Mouse (Mus musculus) ZHBTc4 (cell line): ENCODE measurements at regions not wholly inside any gene's neighbourhood (a gene's known extent, or its start where the extent isn't known, plus 50 kb on each side); places are given as distances from the start of the nearest gene placed in this dataset.

Source experiments
- DNase-seq: peaks from one replicate; pipeline ENCODE4 v3.0.0-alpha.2; 2011; ENCODE audit warnings: low read depth, low spot score

DNA sequence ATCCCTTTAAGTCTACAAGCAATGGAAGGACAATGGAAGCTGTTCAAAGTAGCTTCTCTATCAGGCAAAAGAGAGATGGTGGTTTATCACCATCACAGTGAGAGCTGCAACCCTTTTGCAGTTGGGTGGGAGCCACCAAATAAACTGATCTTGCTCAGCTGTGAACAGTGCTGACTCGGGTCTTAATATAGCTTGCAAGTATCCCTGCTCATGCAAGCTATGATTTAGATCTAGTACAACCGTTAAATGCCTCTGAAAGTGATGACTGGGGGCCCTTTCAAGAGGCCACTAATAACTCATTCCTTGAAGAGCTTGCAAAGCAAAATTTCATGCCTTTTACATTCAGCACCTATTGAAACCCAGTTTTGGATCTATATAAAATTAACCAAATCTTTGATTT lies 1154.5 kb upstream of the Lrrtm3 start:
- no peak for DNase-seq

GRCm38 (mm10) chr10:65224130-65224529 lies 1134.1 kb upstream of the Lrrtm3 start:
- DNase-seq: no peak

DNA sequence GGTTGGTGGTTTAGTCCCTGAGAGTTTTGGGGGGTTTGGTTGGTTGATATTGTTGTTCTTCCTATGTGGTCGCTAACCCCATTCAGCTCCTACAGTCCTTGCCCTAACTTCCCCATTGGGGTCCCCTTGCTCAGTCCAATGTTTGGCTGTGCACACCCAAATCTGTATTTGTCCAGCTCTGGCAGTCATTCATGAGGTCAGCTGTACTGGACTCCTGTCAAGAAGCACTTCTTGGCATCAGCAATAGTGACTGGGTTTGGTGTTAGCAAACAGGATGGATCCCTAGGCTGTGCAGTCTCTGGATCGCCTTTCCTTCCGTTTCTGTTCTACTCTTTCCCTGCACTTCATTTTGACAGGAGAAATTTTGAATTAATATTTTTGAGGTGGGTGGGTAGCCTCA lies 1131.1 kb upstream of the Lrrtm3 start:
- no peak for DNase-seq

- no peak for DNase-seq
These were observed 1129.2 kb upstream of the Lrrtm3 start for GRCm38 (mm10) chr10:65219251-65219650.

DNA sequence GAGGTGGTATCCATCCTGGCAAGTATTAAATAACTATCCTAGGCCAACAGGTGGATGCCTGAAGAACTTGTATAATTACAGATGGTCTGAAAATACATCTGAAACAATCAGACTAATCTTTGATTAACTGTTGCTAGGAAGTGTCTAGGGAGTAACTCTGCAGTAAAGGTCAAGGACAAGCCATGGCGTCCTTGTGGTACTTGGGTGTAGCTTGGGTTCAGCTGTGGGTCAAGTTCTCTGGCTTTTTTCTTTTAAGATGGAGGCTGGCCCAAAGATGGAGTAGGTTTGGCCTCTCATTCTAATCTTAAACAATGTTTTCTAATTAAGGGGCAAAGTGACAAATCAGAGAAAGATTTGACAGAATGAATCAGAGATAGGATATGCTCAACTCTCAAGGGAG lies 1126.1 kb upstream of the Lrrtm3 start:
- peak; percentile 12 for DNase-seq

- no peak for DNase-seq
These were observed 1125.1 kb upstream of the Lrrtm3 start for GRCm38 (mm10) chr10:65215206-65215605.

- no peak for DNase-seq
These were observed 1093.6 kb upstream of the Lrrtm3 start for GRCm38 (mm10) chr10:65183659-65184058.

DNA sequence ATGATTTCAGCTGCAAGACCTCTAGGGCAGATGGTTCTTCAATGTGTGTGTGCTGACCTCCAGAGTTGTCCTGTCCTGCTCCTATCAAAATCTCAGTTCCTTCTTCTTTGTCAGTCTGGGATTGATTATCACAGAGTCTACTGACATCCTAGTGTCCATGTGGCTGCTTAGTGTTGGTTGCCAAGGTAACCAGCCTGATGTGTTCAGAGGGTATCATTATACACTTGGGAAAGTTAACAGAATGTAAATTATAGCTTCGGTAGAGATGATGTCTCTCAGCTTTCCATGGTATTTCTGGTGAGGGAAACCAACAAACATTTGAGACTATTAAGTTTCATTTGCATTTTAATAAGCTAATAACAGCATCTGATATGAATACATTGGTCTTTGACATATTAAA lies 1092.5 kb upstream of the Lrrtm3 start:
- no peak for DNase-seq

GRCm38 (mm10) chr10:65179101-65179500 lies 1089.0 kb upstream of the Lrrtm3 start:
- DNase-seq: no peak

DNA sequence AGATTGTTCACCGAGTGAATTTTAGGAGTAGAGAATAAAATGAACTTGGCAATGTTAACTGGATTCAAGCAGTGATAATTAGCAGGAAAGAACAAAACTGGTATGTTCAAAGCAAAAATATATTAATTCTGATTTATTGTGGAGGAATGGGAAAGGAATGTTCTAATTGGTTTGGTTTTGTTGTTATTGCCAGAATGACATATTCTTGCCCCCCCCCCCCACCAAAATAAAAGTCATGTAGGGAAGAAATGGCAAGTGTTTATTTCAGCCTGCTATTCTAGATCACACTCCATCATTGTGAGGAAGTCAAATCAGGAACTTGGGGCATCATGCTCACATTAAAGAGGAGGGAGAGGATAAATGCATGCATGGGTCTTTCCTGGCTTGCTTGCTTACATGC lies 1064.1 kb upstream of the Lrrtm3 start:
- no peak for DNase-seq

DNA sequence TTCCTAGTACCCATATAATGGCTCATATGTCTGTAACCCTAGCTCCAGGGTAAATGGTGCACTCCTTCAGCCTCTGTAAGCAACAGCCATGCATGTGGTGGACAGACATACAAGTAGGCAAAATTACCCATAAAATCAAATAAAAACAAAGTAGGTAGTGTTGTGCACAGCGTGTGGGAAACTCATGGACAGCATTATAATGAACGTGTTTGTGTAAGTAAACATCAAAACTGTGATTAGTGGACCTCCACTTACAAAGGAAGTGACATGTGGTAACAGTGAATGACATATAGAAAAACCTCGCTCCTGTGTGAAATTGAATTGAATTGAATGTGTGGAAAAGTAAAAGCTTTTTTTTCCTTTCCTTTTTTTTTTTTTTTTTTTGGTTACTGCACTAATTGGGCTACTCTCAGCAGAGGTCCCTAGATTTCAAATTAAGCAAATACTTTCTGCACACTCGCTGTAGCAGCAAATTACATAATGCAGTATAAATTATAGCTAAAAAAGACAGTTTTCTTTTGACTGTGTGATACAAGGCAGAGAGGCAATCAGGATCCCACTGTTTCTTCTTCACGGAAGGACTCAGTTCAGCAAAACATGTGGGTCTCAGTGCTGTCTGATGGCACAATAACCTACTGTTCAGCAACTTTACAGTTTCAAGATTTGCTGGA lies 1035.0 kb upstream of the Lrrtm3 start:
- no peak for DNase-seq

DNA sequence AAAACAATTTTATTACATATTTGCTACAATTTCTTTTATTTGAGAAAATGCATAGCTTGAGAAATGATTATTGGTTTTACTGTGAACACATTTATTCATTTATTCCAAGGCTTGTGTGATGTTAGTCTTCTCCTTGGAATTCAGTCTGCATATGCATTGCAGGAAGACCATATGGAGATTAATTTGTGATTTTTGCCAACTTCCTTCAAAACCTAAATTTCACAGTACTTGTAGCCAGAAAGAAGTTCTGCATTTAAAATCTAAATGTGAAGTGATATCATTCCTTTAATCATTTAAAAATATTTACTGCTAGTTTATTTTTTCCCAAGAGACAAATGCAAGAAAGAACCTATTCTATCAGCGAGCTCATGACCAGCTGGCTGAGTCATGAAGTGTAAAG lies 1028.1 kb upstream of the Lrrtm3 start:
- no peak for DNase-seq

DNA sequence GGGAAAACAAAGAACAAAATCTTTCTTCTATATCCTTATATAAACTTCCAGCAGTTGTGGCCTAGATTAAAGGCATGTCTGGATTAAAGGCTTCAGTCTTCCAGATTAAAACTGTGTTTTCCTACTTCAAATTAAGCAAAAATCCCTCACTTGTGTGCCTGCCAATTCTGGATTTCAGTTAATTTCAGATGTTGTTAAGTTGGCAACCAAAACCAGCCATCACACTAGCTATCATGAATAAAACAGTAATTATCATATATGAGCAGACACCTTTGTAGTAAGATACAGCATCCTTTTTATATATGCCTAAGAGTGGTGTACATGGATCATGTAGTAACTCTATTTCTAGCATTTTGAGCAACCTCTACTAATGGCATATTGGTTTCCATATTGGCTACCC lies 1024.5 kb upstream of the Lrrtm3 start:
- DNase-seq: no peak

DNA sequence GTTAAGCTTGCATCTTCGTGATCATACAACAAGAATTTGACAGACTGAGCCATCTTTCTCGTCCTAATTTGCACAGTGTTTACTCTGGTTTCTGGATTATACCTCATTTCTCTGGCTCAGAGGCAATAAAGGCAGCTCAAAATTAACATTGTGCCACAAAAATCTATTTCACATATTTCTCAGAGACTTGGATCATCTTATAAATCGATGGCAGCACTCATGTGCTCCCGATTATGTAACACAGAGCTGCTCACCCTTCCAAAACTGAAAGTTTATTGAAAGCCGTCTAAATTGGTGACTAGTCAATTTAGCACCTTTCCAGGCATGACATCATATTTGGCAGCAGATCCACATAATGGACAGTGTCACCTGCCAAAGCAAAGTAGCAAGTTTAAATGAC lies 1020.7 kb upstream of the Lrrtm3 start:
- DNase-seq: no peak

DNA sequence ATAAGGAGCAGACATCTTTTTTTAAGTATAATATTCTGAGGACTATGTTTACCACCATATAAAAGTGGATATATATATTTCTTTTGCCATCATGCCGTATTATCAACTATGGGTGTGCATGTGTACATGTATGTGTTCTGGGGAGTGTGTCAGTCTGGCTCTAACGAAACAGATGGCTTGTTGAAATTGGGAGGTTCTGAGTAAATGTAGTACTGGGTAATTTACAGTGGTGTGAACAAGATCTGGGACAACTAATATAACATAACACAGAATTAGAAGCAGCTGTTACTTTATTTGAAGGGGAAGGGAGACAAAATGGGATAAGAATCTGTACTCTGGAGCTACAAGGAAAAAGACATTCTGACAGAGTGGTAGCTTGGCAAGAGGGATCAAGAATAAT lies 1017.3 kb upstream of the Lrrtm3 start:
- DNase-seq: no peak

GRCm38 (mm10) chr10:65084446-65084845 lies 994.4 kb upstream of the Lrrtm3 start:
- DNase-seq: no peak

DNA sequence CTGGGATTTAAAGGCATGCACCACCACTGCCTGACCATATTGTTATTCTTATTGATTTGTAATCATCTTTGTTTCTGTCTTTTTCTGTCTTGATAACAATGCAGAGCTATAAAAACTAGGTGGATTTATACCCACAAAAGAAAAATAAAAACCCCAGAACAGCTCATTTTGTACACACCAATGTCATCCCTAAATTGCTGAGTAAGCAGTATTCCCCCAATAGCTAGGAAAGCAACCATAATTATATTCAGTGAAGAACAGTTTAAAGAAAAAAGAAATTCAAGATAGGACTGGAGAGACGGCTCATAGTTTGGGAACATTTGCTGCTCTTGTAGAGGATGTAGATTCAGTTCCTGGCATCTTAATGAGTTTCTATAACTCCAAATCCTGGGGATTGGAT lies 991.6 kb upstream of the Lrrtm3 start:
- DNase-seq: no peak

DNA sequence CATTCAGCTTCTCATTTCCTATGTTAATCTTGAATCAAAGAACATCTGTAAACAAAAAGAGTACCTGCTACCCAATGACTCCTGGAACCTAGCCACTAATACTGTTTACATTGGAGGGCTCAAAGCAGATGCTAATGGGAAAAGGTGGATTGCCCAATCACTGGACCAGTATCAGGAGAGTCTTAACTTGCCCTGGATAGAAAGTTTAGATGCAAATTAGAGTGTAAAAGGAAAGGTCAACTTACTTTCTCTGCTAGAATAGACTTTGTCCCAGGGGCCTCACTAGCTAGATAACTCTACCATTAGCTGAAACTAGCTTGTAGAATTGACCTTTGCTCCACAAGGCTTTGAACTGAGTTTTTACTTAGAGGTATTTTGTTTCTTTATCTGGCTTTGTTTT lies 968.0 kb upstream of the Lrrtm3 start:
- peak; percentile 46 for DNase-seq
